Mouse (Mus musculus): ENCODE measurements around the gene Nxf1. TPM values are rescaled to one million over a fixed set of nuclear protein-coding genes. Genes with fewer than 3 reads are reported as not detected.

The Nxf1 gene
- polyA plus RNA-seq, 1 experiment from 2014 or later = 197 TPM

DNA sequence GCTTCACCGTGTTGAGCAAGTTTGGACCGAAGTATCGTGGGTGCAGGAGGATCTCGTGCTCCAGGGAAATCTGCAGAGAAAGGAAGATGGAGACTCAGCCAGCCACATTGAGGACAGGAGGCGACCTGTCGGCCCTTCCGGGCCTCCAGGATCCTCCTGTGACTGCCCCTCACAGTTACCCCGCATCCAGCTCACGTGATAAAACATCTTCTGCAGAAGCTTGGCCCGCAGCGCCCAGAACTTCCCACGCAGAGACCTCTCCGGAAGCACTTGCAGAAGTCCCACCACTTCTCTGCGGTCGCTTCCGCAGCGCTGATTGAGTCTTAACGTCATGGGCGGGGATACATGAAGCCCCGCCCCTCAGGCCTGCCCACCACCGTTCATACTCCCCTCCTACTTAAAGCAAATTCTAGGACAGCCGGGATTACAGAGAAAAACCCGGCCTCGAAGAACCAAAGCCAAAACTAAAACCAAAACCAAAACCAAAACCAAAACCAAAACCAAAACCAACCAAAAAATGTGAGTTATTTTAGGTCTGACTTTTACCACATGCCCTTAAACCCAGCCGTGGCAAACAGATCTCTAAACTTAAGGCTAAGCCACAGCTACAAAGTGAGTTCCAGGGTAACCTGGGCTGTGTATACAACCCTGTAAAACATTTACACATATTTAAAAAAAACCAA is 41.5 kb downstream of the Nxf1 start, which contains the start of gene Polr2g:
Polr2g (minus strand) TSS at position 314 of the 683 bp plus-strand sequence.
- peaks cover 18% of the 10 kb centered on the region for H3K36me3 ChIP-seq (ENCODE audit: control insufficient read depth, insufficient read depth, low read length)
- ATAC-seq (replicated peaks; ENCODE audit: low FRiP score) (peak; percentile 71), DNase-seq (ENCODE audit: low spot score) (peak; percentile 84)
- H3K27ac ChIP-seq (ENCODE audit: low read depth, low read length) = peak within 1 kb of the TSS; percentile 66
- H3K4me3 ChIP-seq (ENCODE audit: low read depth, low read length) = peak within 1 kb of the TSS; percentile 80
- no peaks in the 10 kb centered on the region for H3K9me3 ChIP-seq (ENCODE audit: control insufficient read depth, low read length)
- peak within 1 kb of the TSS; percentile 80 for H3K9ac ChIP-seq (ENCODE audit: low read depth, low read length)
- H3K4me2 ChIP-seq = peak within 1 kb of the TSS; percentile 75
- H3K4me1 ChIP-seq (replicated peaks; ENCODE audit: control insufficient read depth, insufficient read depth, low read length) = peaks cover 10% of the 10 kb centered on the region
- no peaks in the 10 kb centered on the region for H3K27me3 ChIP-seq (replicated peaks; ENCODE audit: control insufficient read depth, insufficient read depth, low read length)
- whole genome bisulfite sequencing = 1% methylated on average over 25 of the region's 25 CpGs

DNA sequence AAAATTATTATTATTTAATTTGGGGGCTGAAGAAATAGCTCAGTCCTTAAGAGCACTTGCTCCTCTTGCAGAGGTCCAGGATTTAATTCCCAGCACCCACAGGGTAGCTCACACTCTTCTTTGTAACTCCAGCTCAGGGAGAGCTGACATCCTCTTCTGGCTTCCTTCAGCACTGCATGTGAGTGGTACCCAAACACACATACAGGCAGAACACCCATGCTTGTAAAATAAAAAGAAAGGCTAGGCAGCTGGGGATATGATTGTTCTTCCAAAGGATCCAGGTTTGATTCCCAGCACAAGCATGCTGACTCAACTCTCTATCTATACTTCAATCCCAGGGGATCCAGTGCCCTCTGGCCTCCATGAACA is 42.1 kb downstream of the Nxf1 start:
- Histone ChIP-seq H3K4me1 (replicated peaks; ENCODE audit: control insufficient read depth, insufficient read depth, low read length) (peaks cover 14% of the 10 kb centered on the region), H3K4me3 (ENCODE audit: low read depth, low read length) (peak overlapping the region; percentile 80; the same call in 1 of the 2 replicates), H3K9ac (ENCODE audit: low read depth, low read length) (no peak overlapping the region), H3K36me3 (ENCODE audit: control insufficient read depth, insufficient read depth, low read length) (peaks cover 14% of the 10 kb centered on the region), H3K9me3 (ENCODE audit: control insufficient read depth, low read length) (no peaks in the 10 kb centered on the region), H3K4me2 (peak overlapping the region; percentile 75), H3K27ac (ENCODE audit: low read depth, low read length) (no peak overlapping the region), H3K27me3 (replicated peaks; ENCODE audit: control insufficient read depth, insufficient read depth, low read length) (no peaks in the 10 kb centered on the region)
- ATAC-seq (replicated peaks; ENCODE audit: low FRiP score) (no peak), DNase-seq (ENCODE audit: low spot score) (no peak)

DNA sequence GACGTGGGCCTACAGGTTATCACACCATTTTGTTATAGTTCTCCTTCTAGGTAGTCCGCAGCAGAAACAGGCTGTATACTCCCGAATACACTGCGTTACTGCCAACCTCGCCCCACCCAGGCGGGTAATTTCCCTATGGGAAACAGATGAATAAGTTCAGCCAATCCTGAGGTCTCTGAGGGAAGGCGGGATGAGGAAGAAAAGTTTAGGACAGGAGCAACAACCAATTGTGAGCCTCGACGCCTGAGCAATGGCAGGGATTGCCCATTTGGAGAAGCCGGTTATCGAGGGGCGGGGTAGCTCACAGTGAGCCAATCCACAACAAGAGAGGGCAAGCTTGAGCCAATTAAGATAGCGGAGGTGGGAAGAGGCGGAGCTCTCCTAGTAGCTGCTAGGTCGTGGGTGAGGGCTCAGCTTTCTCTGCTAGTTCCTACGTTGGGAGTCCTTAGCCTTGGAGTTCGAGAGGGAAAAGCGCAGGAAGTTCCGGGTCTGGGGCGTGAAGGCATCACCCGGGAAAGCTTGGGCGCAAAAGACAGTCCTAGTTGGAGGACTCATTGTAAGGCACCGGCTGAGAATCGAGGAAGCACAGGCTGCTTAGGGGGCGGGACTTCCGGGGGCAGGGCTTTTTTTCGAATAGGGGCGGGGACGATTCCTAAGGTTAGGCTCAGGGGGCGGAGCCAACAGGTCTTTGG is 45.4 kb downstream of the Nxf1 start, which contains the start of gene Zbtb3:
Zbtb3 (plus strand) TSS at position 426 of the 692 bp plus-strand sequence.
- peaks cover 18% of the 10 kb centered on the region for H3K4me1 ChIP-seq (replicated peaks; ENCODE audit: control insufficient read depth, insufficient read depth, low read length)
- peak within 1 kb of the TSS; percentile 66 for H3K4me2 ChIP-seq
- H3K27ac ChIP-seq (ENCODE audit: low read depth, low read length) = peak within 1 kb of the TSS; percentile 56
- ATAC-seq (replicated peaks; ENCODE audit: low FRiP score) (peak; percentile 94), DNase-seq (ENCODE audit: low spot score) (peak; percentile 93)
- H3K4me3 ChIP-seq (ENCODE audit: low read depth, low read length) = peak within 1 kb of the TSS; percentile 59
- no peaks in the 10 kb centered on the region for H3K9me3 ChIP-seq (ENCODE audit: control insufficient read depth, low read length)
- H3K36me3 ChIP-seq (ENCODE audit: control insufficient read depth, insufficient read depth, low read length) = peaks cover 9% of the 10 kb centered on the region; the same call in 1 of the 2 replicates
- no peaks in the 10 kb centered on the region for H3K27me3 ChIP-seq (replicated peaks; ENCODE audit: control insufficient read depth, insufficient read depth, low read length)
- WGBS = under 1% methylated on average over 30 of the region's 30 CpGs
- peak within 1 kb of the TSS; percentile 59 for H3K9ac ChIP-seq (ENCODE audit: low read depth, low read length)

DNA sequence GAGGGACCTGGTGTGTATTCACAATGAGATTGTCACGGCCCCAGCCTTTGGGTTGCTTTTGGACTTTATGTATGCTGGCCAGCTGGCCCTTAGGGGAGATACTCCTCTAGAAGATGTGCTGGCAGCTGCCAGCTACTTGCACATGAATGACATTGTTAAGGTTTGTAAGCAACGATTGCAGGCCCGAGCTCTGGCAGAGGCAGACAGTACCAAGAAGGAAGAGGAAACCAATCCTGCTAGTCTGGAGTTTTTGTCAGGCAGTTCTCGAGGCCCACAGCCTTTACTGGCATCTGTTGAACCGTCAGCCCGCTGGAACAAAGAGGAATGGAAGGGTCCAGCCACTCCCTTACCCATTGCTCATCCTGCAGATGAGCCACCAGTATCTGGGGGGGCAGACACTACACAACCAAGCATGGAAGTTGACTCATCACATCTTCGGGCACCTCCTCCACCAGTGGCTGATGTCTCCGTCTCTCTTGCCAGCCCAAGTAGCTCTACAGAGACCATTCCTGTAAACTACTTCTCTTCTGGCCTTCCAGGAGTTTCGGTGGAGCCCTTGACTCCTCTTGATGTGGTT is 46.4 kb downstream of the Nxf1 start:
- peak overlapping the region; percentile 56 for H3K27ac ChIP-seq (ENCODE audit: low read depth, low read length)
- peaks cover 18% of the 10 kb centered on the region for H3K4me1 ChIP-seq (replicated peaks; ENCODE audit: control insufficient read depth, insufficient read depth, low read length)
- peak overlapping the region; percentile 59 for H3K4me3 ChIP-seq (ENCODE audit: low read depth, low read length)
- 76% methylated on average over 9 of the region's 9 CpGs for WGBS
- H3K4me2 ChIP-seq = peak overlapping the region; percentile 66
- no peaks in the 10 kb centered on the region for H3K27me3 ChIP-seq (replicated peaks; ENCODE audit: control insufficient read depth, insufficient read depth, low read length)
- peak overlapping the region; percentile 44 for H3K9ac ChIP-seq (ENCODE audit: low read depth, low read length)
- DNase-seq (ENCODE audit: low spot score) (no peak), ATAC-seq (replicated peaks; ENCODE audit: low FRiP score) (no peak)
- H3K9me3 ChIP-seq (ENCODE audit: control insufficient read depth, low read length) = no peaks in the 10 kb centered on the region
- H3K36me3 ChIP-seq (ENCODE audit: control insufficient read depth, insufficient read depth, low read length) = peaks cover 10% of the 10 kb centered on the region; the same call in 1 of the 2 replicates

DNA sequence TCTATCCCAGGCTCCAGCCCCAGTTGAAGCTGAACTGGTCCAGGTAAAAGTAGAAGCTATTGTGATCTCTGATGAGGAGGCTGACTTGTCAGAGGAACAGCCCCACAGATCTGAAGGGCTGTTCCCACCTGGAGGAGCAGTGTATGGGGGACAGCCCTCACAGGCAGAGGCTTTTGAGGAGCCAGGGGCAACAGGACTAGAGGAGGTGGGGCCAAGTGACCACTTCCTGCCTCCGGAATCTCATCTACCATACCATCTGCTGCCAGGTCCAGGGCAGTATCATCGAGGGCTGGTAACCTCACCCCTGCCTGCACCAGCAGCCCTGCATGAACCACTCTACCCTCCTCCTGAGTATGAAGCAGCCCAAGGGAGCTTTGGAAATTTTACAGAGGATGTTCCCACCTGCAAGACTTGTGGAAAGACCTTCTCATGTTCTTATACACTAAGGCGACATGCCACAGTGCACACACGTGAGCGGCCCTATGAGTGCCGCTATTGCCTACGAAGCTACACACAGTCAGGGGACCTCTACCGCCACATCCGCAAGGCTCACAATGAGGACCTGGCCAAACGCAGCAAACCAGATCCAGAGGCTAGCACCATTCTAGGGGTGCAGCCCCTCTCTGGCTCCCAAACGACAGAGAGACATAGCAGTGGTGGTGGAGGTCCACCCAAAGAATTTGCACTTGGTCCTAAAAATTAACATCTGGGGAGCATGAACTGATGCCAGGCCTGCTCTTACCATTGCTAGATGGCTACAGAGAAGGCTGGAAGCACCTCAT is 47.2 kb downstream of the Nxf1 start:
- H3K4me3 ChIP-seq (ENCODE audit: low read depth, low read length) = peak overlapping the region; percentile 59; the same call in 1 of the 2 replicates
- no peaks in the 10 kb centered on the region for H3K9me3 ChIP-seq (ENCODE audit: control insufficient read depth, low read length)
- H3K36me3 ChIP-seq (ENCODE audit: control insufficient read depth, insufficient read depth, low read length) = peaks cover 13% of the 10 kb centered on the region; the same call in 1 of the 2 replicates
- no peak overlapping the region for H3K9ac ChIP-seq (ENCODE audit: low read depth, low read length)
- no peaks in the 10 kb centered on the region for H3K27me3 ChIP-seq (replicated peaks; ENCODE audit: control insufficient read depth, insufficient read depth, low read length)
- ATAC-seq (replicated peaks; ENCODE audit: low FRiP score) (no peak), DNase-seq (ENCODE audit: low spot score) (no peak)
- 73% methylated on average over 11 of the region's 11 CpGs for WGBS
- no peak overlapping the region for H3K27ac ChIP-seq (ENCODE audit: low read depth, low read length)
- peaks cover 18% of the 10 kb centered on the region for H3K4me1 ChIP-seq (replicated peaks; ENCODE audit: control insufficient read depth, insufficient read depth, low read length)
- peak overlapping the region; percentile 33 for H3K4me2 ChIP-seq

DNA sequence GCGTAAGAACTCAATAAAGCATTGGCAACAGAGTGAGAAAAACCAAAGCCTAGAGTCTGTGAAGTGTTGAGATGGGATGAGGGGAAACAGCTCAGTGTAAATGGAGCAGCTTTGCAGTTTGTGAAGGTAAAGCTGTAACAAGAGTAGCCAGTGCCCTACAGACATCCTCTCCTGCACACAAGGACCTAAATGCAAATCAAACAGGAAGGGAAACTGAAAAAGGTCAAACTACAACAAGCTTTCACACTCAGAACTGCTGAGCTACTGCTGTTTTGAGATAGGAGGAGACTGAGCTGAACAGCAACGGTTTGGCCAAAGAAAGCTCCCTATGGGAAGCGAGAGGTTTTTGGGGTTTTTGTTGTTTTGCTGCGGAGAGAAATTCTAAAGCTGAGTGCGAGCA is 49.9 kb downstream of the Nxf1 start:
- DNase-seq (ENCODE audit: low spot score) = no peak
- no peaks in the 10 kb centered on the region for H3K27me3 ChIP-seq (replicated peaks; ENCODE audit: control insufficient read depth, insufficient read depth, low read length)
- no peak overlapping the region for H3K27ac ChIP-seq (ENCODE audit: low read depth, low read length)
- 84% methylated on average over 5 of the region's 5 CpGs for WGBS
- H3K36me3 ChIP-seq (ENCODE audit: control insufficient read depth, insufficient read depth, low read length) = peaks cover 30% of the 10 kb centered on the region
- H3K4me2 ChIP-seq = no peak overlapping the region
- no peaks in the 10 kb centered on the region for H3K9me3 ChIP-seq (ENCODE audit: control insufficient read depth, low read length)
- 0 out of 2 replicates have a peak overlapping the region, but pooled peaks have one; percentile 2 for H3K9ac ChIP-seq (ENCODE audit: low read depth, low read length)
- ATAC-seq (replicated peaks; ENCODE audit: low FRiP score) = no peak
- peaks cover 18% of the 10 kb centered on the region for H3K4me1 ChIP-seq (replicated peaks; ENCODE audit: control insufficient read depth, insufficient read depth, low read length)
- H3K4me3 ChIP-seq (ENCODE audit: low read depth, low read length) = no peak overlapping the region

DNA sequence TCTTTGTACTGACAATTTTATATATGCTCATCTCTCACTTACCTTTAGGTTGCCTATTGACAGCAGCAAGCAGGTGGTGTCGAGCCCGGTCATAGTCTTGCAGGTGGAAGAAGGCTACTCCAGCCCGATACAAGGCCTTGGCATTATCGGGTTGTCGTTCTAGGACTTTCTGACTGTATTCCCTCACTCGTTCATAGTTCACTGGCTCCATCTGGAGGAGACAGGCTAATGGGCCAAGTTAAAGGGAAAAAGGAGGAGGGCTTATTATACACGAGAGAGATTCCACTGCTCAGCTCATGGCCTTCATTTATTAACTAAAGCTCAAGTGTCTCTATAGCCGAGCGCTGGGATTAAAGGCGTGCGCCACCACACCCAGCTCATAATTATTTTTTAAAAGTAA is 58.9 kb downstream of the Nxf1 start:
- peaks cover 40% of the 10 kb centered on the region for H3K36me3 ChIP-seq (ENCODE audit: control insufficient read depth, insufficient read depth, low read length)
- ATAC-seq (replicated peaks; ENCODE audit: low FRiP score) = no peak
- no peaks in the 10 kb centered on the region for H3K9me3 ChIP-seq (ENCODE audit: control insufficient read depth, low read length)
- no peak for DNase-seq (ENCODE audit: low spot score)
- H3K4me3 ChIP-seq (ENCODE audit: low read depth, low read length) = no peak overlapping the region
- WGBS = 86% methylated on average over 11 of the region's 11 CpGs
- no peak overlapping the region for H3K4me2 ChIP-seq
- no peak overlapping the region for H3K9ac ChIP-seq (ENCODE audit: low read depth, low read length)
- peaks cover 9% of the 10 kb centered on the region for H3K4me1 ChIP-seq (replicated peaks; ENCODE audit: control insufficient read depth, insufficient read depth, low read length)
- H3K27me3 ChIP-seq (replicated peaks; ENCODE audit: control insufficient read depth, insufficient read depth, low read length) = no peaks in the 10 kb centered on the region
- no peak overlapping the region for H3K27ac ChIP-seq (ENCODE audit: low read depth, low read length)

DNA sequence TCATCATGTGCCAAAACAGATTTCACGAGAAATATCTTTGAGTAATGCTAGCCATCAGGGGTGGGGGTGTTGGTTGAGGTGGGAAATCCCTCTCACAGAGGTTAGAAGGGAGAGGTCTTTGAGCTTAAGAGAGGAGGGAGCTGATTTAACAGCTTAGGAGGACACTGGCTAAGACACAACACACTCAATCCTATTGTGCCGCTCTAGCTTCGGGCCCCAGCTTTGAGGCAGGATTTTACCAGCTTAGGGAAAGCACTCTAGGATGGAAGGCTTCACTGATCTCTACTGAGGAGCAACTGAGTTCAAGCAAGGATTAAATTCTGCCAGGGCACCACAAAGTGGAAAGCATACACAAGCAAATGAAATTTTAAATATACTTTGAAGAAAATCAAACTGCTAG is 60.1 kb downstream of the Nxf1 start:
- Histone ChIP-seq H3K4me2 (peak overlapping the region; percentile 93), H3K36me3 (ENCODE audit: control insufficient read depth, insufficient read depth, low read length) (peaks cover 33% of the 10 kb centered on the region; the same call in 1 of the 2 replicates), H3K9me3 (ENCODE audit: control insufficient read depth, low read length) (no peaks in the 10 kb centered on the region), H3K27me3 (replicated peaks; ENCODE audit: control insufficient read depth, insufficient read depth, low read length) (no peaks in the 10 kb centered on the region), H3K27ac (ENCODE audit: low read depth, low read length) (no peak overlapping the region), H3K9ac (ENCODE audit: low read depth, low read length) (no peak overlapping the region), H3K4me3 (ENCODE audit: low read depth, low read length) (no peak overlapping the region), H3K4me1 (replicated peaks; ENCODE audit: control insufficient read depth, insufficient read depth, low read length) (peaks cover 9% of the 10 kb centered on the region)
- WGBS = 83% methylated on average over 3 of the region's 3 CpGs
- DNase-seq (ENCODE audit: low spot score) (no peak), ATAC-seq (replicated peaks; ENCODE audit: low FRiP score) (no peak)

Data from liver, embryonic 11.5 days (tissue).